Mouse (Mus musculus): ENCODE results near the gene Herpud2.
A peak's percentile ranks its signal among the peaks of the same experiment; 100 is the strongest.

Gene Herpud2

DNA sequence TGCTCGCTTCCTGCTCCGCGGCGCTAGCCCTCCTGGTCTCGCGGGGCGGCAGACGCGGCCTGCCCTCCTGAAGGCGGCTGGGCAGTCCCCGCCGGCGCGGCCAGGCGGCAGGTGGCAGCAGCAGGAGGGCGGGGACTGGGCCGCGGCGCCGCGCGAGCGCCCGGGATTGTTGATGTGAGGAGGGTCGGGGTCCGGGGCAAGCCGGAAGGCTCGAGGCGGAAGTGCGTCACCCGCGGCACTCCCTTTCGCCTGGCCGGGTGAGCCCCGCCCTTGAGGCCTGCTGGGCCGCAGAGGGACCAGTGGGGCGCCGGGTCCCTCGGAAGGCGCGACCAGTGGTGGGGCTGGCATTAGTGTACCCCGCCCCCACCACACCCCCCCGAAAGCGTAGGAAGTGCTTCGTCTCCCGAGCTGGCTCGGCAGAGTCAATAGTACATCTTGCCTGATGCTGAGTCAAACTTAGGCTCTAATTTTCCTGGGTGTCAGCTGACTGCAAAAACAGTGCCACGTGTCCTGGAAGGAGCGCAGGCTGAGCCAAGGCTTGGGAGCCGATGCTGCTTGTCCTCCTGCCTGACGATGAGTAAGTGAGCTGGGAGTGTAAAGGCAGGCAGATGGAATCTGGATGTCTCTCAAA lies at the start of gene Herpud2:
Gene Herpud2, minus strand, starts transcription at position 210 of the 631 bp plus-strand sequence.
- peak; percentile 89 to 90 for DNase-seq (ENCODE audit: low spot score in 2 of 2)

DNA sequence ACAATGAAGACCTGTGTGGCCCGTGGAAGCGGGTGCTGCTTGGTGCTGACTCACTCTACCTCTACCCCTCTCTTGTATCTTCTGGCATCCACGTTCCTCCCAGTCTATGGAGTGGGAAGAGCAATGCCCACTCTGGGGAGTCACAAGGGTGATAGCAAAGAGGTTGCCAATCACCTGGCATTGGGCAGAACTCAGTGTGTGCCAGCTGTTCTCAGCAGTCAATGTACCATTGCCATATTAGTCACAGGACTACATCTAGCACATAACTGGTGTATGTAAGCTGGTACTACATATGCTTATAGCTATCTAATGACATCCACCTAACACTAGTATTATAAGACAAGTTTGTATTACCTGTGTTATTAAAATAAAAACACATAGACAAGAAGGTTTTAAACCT lies 49.4 kb upstream of the Herpud2 start:
- DNase-seq (ENCODE audit: low spot score in 2 of 2), result no peak

DNA sequence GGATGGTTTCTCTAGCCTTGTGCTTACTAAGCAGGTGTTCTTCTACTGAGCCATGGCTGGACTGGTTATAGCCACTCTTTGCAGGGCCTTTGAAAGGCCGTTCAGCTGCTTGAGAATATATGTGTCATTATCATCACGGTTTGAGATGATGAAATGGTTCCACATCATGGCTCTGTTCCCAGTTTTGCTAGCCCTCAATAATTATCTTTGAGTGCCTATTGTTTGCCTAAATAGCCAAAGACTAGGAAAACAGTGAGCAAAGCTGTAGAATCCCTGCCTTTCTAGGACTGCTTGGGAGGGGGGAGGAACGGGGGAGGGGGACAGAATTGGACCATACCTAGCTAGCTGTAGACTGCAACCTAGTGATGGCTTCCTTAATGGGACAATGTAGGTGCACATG lies 48.5 kb upstream of the Herpud2 start:
- no peak for DNase-seq (ENCODE audit: low spot score in 2 of 2)

DNA sequence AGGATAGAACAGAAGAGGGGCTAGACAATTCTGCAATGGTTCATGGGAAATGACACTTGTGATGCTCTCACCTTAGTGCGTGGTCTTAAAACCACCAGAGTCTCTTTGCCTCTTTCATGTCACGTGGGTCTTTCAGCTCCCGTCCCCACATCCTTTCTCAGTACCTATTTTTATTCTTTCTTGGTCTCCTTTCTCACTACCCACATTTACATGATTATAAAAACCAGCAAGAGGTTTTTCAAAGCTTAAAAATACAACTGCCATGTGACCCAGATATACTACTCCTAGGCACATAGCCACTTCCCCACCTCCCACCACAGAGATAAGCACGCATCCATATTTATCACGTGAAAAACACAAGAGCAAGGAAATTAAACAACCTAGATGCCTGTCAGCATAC lies 45.1 kb upstream of the Herpud2 start:
- DNase-seq (ENCODE audit: low spot score in 2 of 2), result no peak

DNA sequence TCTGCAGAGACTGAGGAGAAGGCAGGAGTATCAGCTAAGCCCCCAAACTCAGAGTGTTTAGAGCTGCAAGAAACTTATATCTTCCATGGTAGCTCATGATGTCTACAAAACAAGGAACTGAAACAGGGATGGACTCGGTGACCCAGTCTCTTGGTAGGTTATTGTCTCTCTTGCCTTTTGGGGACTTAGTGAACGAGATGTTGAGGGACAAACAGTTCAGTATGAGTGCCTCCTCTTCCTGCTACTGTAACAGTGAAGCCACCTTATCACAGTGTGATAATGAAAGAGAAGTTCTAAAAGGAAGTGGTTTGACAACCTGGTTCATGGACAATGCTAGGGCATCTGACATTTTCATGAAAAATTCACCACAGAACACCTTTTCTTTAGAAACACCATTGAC lies 40.0 kb upstream of the Herpud2 start:
- no peak for DNase-seq (ENCODE audit: low spot score in 2 of 2)

DNA sequence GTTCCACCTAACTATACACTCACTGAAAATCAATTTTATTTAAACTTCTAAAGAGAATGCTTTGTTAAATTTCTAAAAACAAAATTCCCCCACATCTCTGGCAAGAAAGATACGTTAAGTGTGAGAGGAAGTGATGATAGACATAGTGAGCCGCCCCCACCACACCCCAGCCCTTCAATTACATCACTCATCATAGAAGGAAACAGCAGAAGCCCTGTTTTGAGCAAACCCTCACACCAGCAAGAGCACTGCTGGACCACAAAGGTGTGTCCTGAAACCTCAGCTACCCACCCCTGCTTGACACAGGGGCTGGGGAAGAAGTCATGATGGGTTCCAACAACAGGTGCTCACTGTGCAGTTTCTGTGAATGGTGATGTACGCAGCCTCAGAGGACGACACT lies 34.9 kb upstream of the Herpud2 start:
- no peak for DNase-seq (ENCODE audit: low spot score in 2 of 2)

DNA sequence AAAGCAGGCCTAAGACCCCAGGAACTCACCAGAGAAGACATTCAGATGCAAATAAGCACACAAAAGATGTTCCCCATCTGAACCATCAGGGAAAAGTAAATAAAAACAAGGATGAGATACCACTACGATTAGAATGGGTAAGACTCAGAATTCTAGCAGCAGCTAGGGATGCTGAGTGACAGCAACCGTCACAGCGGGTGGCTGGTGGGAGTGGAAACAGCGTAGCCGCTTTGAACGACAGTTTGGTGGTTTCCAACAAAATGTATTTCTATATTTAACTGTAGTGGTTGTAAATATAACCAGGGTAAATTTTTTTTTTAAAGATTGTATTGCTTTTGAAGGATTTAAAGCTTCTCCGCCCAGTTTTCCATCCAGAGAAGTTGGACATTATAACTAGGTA lies 34.2 kb upstream of the Herpud2 start:
- DNase-seq (ENCODE audit: low spot score in 2 of 2), result no peak

DNA sequence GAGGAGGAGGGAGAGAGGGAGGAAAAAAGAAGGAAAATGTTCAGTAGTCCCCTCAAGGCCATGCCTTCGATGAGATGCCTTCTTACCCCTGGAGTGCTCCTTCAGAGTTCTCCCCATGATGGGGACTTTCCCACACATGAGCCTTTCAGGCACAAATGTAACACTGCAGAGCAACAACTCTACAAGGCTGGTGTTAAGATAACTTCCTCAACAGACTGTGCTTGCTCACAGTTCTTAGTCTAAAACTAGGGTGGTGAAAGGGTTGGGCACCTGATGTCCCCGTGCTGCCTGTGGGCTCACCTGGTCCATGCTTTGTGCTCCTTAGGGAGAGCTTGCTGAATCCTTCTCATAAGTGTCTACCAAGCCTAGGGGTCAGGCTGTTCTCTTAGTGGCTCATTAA lies 33.0 kb upstream of the Herpud2 start:
- no peak for DNase-seq (ENCODE audit: low spot score in 2 of 2)

DNA sequence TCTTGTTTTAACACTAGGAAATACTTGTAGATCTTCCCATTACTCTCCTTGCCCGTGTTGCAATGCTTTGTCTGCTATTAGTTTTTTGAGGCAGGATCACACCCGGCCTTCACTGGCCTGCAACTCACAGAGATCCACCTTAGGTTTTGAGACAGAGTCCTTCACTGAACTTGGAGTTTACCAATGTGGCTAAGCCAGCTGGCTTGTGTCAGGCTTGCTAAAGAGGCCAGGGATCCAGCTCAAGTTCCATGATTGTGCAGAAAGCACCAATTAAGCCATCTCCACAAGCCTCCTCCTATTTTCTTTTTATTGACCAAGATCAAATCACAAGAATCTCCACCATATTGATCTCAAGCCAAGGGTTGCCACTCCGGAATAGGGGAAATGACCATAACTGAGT lies 26.4 kb upstream of the Herpud2 start:
- DNase-seq (ENCODE audit: low spot score in 2 of 2), result no peak

DNA sequence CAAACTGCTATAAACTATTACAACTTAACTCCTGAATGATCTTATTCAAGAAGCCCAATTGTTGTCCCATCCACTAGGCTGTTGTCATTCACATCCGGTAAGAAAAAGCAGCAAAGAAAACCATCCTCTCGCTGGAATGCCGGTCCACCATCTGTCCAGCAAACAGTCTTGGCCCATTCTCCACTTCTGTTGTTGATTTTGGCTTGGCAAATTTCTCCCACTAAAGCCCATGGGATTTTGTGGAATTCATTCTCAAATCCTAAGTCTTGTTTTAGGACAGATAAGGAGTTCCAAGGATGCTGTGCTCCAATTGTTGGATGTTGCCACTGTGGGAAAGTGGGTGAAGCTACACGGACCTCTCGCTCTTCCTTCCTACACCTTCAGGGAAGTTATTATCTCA lies 25.6 kb upstream of the Herpud2 start:
- DNase-seq (ENCODE audit: low spot score in 2 of 2), result no peak

DNA sequence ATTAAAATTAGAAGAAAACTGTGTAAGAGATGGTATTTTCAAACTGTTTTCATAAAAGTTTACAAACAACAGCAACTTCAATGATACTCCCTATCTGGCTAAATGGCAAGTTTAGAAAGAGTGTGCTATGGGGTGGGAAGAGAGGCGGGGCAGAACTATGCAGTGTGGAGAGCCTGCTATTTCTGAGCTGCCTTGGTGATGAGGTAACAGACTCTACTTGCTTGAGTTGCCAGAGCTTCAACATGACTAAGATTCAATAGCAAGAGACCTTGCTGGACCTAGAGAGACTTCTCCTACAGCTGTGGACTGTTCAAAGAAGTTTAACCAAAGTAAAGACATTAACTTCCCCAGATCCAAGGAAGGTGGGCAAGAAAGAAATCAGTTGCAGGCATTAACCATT lies 24.9 kb upstream of the Herpud2 start:
- no peak for DNase-seq (ENCODE audit: low spot score in 2 of 2)

DNA sequence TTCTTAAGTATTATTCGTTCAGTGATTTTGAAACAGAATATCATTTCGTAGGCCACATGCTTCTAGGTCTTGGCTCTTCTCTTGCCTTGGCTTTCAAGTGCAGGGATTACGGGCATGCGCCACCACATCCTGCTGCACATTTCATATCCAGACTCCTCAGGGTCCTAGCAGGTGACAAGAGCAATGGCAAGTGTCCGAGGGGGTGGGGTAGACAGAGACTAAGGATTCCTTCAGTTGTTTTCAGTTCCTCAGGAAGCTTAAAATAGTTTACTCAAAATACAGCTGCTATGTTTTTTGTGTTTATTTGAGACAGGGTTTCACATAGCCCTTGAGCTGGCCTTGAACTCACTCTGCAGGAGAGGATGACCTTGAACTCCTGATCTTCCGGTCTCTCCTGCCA lies 24.4 kb upstream of the Herpud2 start:
- DNase-seq (ENCODE audit: low spot score in 2 of 2), result no peak

DNA sequence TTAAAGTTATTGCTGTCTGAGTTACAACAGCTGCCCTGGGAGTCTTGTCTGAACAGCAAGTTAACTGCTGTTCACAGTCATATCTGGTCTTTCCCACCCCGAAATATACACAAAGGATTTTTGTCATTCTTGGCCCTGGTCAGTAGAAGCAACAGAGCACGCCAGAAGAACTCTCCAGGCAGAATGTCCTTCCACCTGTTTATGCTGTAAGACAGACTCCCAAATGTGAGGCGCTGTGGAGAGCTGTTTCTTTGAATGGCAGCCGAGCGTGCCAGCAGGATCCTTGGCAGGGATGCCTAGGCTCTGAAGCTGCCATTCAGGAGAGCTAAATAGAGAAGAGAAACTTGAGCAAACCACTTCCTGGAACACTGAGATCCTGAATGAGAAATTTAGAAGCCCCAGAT lies 23.4 kb upstream of the Herpud2 start:
- peak; percentile 40 to 55 for DNase-seq (ENCODE audit: low spot score in 2 of 2)

DNA sequence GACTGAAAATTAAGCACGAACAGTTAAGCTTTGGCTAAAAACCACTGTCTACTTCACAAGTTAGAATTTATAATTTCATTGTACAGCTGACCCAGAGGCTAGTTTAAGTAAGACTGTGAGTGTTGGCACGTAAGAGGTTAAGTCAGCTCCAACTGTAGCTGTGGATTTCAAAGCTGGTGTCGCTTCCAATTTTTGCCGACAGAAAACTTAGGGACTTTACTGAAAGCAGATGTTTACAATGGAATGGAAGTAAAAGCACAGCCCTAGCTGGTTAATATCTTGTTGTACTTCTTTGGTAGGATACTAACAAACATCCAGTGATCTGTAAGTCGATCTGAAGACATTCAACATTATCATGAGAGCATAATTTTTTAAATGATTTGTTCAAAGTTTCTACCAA lies 23.0 kb upstream of the Herpud2 start:
- DNase-seq (ENCODE audit: low spot score in 2 of 2), result no peak

DNA sequence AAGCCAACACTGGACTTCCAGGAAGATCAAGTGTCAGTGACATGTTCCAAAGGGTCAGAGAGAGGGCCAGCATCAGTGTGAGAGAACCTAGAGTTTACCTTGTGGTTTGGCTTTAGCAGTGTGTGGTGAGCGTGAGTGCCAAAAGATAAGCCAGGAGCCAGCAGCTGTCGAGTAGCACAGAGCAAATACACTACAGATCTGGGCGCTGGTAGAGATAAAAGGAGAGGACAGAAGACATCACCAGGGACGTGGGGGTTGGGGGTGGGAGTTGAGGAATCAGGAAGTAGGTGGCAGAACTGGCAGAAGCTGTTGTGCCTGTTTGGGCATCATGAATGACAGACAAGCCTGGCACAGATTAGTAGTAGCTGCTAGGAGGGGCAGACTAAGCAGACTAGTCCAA lies 21.6 kb upstream of the Herpud2 start:
- DNase-seq (ENCODE audit: low spot score in 2 of 2), result no peak

DNA sequence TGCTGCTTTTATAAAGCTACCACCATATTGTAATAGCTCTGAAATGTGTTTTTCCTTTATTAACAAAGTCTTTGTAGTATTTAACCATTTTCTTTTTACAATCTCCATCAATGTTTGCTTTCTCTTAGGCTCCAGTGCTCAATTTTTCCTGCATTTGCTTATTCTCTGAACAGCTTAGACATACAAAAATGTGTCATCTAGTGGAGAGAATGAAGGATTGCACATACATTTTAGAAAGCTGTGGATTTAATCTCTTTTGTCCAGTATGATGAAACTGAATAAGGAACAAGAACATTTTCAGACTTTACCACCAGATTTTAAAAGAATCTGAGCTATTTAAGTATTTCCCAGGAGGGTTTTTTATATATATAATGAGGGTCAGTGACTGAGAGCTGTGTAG lies 18.0 kb upstream of the Herpud2 start:
- DNase-seq (ENCODE audit: low spot score in 2 of 2), result no peak

DNA sequence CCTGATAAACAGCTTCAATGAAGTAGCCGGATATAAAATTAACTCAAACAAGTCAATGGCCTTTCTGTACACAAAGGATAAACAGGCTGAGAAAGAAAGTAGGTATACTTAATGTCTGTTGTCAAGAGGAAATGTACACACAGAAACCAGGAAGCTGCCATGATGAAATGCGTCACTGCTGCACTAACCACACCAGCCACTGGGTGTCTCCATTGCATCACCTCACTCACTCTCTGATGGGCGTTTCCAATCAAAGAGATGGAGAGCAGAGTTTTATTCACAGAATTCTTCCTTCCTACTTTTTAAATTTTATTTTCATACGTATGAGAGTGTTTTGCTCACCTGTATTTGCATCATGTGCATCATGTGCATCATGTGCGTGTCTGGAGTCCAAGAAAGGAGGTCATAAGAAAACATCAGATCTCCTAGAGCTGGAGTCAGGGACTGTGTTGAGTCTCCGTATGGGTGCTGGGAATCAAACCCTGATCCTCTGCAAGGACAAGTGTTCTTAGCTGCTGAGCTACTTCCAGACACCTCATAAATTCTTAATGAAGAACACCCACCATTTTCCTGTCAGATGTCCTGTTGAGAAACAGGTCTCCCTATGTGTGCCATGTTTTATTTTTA lies 16.0 kb upstream of the Herpud2 start:
- DNase-seq (ENCODE audit: low spot score in 2 of 2), result peak; percentile 44 to 73

DNA sequence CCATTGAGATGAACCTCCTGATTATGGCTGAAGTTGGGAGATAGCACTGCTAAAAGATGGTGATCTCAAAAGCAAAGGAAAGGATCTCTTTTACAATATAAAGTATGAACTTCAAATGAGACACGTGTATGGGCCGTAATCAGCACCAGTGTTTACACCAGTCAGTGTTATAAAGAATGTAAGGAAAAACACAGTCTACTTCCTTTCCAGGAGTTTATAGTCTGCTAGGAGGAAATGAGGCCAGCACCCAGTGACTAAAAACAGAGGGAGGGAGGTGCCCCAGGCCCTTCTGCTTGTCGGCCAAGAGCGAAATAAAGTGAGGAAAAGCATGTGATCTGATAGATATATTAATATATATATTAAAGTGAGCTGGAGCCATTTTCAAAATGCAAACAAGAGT lies 6.6 kb upstream of the Herpud2 start:
- no peak for DNase-seq (ENCODE audit: low spot score in 2 of 2)

DNA sequence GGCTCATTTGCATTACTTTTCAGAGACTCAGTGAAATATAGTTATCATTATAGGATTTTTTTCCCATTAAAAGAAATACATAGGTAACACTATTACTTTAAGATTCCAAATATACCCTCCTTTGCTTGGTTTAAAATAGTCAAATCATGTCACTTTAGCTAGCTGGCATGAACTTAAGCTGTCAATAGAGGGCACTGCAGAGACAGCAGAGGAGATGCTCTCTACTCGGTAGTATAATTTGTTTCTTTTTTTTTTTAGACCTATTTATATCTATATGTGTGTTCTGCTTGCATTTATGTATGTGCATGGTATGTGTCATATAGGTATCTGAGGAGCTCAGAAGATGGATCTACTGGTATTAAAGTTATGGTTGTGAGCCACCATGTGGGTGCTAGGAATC lies 4.8 kb upstream of the Herpud2 start:
- DNase-seq (ENCODE audit: low spot score in 2 of 2), result no peak

DNA sequence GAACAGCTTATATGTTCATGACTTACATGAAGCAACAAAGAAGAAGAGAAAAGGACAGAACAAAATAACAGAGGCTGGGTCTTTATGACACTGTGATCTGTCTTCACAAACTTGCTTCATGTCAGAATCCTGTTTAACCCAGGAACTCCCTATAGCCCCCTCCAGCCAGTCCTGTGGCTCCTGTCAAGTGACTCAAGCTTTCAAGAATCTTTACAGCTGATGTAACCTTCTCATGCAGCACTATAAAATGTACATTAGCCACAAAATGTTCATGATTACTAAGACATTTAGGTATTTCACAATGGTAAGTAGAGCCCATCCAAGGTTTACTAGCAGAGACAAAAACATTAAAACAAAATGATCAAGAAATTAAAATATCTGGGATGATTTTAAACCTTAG lies 1.4 kb upstream of the Herpud2 start:
- DNase-seq (ENCODE audit: low spot score in 2 of 2), result no peak

DNA sequence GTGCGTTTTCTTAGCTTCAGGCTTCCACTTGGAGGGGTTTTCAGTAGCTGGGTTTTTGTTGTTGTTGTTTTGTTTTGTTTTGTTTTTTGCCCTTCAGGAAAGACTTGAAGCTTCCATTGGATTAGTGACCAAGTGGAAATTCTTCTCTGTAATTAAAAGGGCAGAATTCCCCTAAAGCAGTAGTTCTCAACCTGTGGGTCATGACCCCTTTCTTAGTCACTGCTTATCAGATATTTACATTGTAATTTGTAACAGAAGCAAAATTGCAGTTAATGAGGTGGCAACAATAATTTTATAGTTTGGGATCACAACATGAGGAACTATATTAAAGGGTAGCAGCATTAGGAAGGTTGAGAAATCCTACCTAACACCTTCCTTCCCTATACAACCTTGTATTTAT lies 837 bp upstream of the Herpud2 start:
- DNase-seq (ENCODE audit: low spot score in 2 of 2), result no peak

DNA sequence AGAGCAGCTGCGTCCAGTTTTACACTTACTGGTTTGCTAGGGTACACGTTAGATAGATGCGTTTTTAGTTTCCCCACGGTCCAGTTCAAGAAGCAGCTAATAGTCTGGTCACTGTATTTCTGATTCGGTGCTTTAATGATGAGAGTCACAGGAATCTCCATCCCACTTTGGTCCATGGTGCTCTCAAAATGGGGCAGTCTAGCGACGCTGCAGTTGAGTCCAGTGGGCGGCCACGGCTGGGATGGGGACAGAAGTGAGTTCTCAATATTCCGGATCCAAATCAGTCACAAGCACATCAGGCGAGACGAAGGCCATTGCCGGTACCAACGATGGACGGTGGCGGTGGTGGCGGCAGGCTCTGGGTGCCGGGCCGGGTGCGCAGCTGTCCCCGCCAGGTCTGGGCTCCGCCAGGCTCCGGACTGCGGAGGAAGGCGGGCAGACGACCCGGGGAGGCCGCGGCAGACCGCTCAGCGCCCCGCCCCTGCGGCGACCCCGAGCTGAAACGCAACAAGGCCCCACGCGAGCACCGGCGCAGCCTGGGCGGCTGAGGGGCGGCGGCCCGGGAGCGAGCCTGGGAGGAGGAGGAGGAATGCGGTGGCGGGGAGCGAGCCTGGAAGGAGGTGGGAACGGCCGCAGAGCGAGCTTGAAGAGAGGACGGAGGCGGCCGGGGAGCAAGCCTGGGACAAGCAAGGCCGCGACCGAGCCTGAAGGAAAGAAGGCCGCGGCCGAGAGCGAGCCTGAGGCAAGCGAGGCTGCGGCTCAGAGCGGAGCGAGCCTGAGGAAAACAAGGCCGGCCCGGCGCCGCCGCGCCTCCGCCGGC lies 619 bp downstream of the Herpud2 start:
- peak; percentile 44 to 64 for DNase-seq (ENCODE audit: low spot score in 2 of 2)

DNA sequence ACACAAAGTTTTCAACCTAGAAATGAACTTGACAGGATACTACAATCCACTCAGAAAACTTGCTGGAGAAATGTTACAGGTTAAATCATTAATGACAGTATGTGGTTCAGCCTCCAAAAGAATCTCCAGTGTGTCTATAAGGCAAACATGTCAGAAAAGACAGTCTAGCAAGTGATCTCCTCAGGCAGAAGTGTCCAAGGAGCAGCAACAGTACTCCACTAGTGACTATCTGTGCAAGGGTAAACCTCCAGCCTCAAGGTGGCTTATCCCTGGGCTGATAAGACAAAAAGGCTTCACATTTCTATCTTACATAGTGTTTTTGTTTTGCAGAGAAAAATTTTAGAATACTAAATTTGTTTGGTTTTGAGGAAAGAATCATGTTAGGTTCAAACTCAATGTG lies 2.9 kb downstream of the Herpud2 start:
- DNase-seq (ENCODE audit: low spot score in 2 of 2), result no peak

All from cerebellum, postnatal 4 days (tissue).